Mouse (Mus musculus): ENCODE measurements around the gene Tnrc6a.

The Tnrc6a gene

GRCm38 (mm10) chr7:123187246-123187645 lies 63.6 kb downstream of the Tnrc6a start:
- no peak for DNase-seq (ENCODE audit: extremely low read depth, low read depth, low spot score)

- no peak for DNase-seq (ENCODE audit: extremely low read depth, low read depth, low spot score)
Observed at GRCm38 (mm10) chr7:123188462-123188861, 64.8 kb downstream of the Tnrc6a start.

GRCm38 (mm10) chr7:123189762-123190161 lies 66.1 kb downstream of the Tnrc6a start:
- DNase-seq (ENCODE audit: extremely low read depth, low read depth, low spot score), result no peak

- DNase-seq (ENCODE audit: extremely low read depth, low read depth, low spot score), result no peak
Observed at GRCm38 (mm10) chr7:123191731-123192130, 68.0 kb downstream of the Tnrc6a start.

GRCm38 (mm10) chr7:123193201-123193600 lies 69.5 kb downstream of the Tnrc6a start:
- no peak for DNase-seq (ENCODE audit: extremely low read depth, low read depth, low spot score)

- no peak for DNase-seq (ENCODE audit: extremely low read depth, low read depth, low spot score)
Observed at GRCm38 (mm10) chr7:123194696-123195095, 71.0 kb downstream of the Tnrc6a start.

- no peak for DNase-seq (ENCODE audit: extremely low read depth, low read depth, low spot score)
Observed at GRCm38 (mm10) chr7:123196432-123196831, 72.7 kb downstream of the Tnrc6a start.

GRCm38 (mm10) chr7:123198695-123199094 lies 75.0 kb downstream of the Tnrc6a start:
- no peak for DNase-seq (ENCODE audit: extremely low read depth, low read depth, low spot score)

GRCm38 (mm10) chr7:123199151-123199550 lies 75.5 kb downstream of the Tnrc6a start:
- no peak for DNase-seq (ENCODE audit: extremely low read depth, low read depth, low spot score)

GRCm38 (mm10) chr7:123199656-123200206 lies 76.0 kb downstream of the Tnrc6a start:
- no peak for DNase-seq (ENCODE audit: extremely low read depth, low read depth, low spot score)

GRCm38 (mm10) chr7:123200722-123201121 lies 77.0 kb downstream of the Tnrc6a start:
- no peak for DNase-seq (ENCODE audit: extremely low read depth, low read depth, low spot score)

GRCm38 (mm10) chr7:123205261-123205660 lies 81.6 kb downstream of the Tnrc6a start:
- no peak for DNase-seq (ENCODE audit: extremely low read depth, low read depth, low spot score)

GRCm38 (mm10) chr7:123207561-123207960 lies 83.9 kb downstream of the Tnrc6a start:
- DNase-seq (ENCODE audit: extremely low read depth, low read depth, low spot score), result no peak

GRCm38 (mm10) chr7:123209864-123210263 lies 86.2 kb downstream of the Tnrc6a start:
- DNase-seq (ENCODE audit: extremely low read depth, low read depth, low spot score), result no peak

- no peak for DNase-seq (ENCODE audit: extremely low read depth, low read depth, low spot score)
Observed at GRCm38 (mm10) chr7:123211461-123211860, 87.8 kb downstream of the Tnrc6a start.

- DNase-seq (ENCODE audit: extremely low read depth, low read depth, low spot score), result no peak
Observed at GRCm38 (mm10) chr7:123212316-123212715, 88.6 kb downstream of the Tnrc6a start.

- DNase-seq (ENCODE audit: extremely low read depth, low read depth, low spot score), result no peak
Observed at GRCm38 (mm10) chr7:123214365-123215075, 90.8 kb downstream of the Tnrc6a start, which contains the start of gene Slc5a11. Slc5a11 (plus strand) TSS chr7:123214780.

- DNase-seq (ENCODE audit: extremely low read depth, low read depth, low spot score), result no peak
Observed at GRCm38 (mm10) chr7:123215138-123215537, 91.5 kb downstream of the Tnrc6a start.

GRCm38 (mm10) chr7:123217448-123218354 lies 94.0 kb downstream of the Tnrc6a start:
- DNase-seq (ENCODE audit: extremely low read depth, low read depth, low spot score), result no peak

- no peak for DNase-seq (ENCODE audit: extremely low read depth, low read depth, low spot score)
Observed at GRCm38 (mm10) chr7:123218620-123219019, 94.9 kb downstream of the Tnrc6a start.

- no peak for DNase-seq (ENCODE audit: extremely low read depth, low read depth, low spot score)
Observed at GRCm38 (mm10) chr7:123219781-123220632, 96.3 kb downstream of the Tnrc6a start.
